Mouse (Mus musculus) embryo, embryonic 9.5 days (tissue): ENCODE results near the gene Vmn1r71.
"Not testable (repeated sequence)": the region's sequence is repeated elsewhere in the genome, so short reads cannot be mapped to it uniquely, and the experiment has no call there.

Experiments
- DNase-seq: peaks from one replicate; pipeline ENCODE4 v3.0.0-alpha.2; 2017; ENCODE audit errors: extremely low spot score

Vmn1r71 gene

GRCm38 (mm10) chr7:10754264-10754663, at the start of gene Vmn1r71:
Gene Vmn1r71 (minus strand): TSS chr7:10754364.
- no peak for DNase-seq

- DNase-seq: not testable (repeated sequence)
Measured at GRCm38 (mm10) chr7:10757551-10757950, 3.4 kb upstream of the Vmn1r71 start.
